Mouse (Mus musculus) MEL (cell line): ENCODE data around the gene Aff1.

Experiments used
- CTCF ChIP-seq, 3 experiments: IDR thresholded peaks in 2 of 3; conservative IDR thresholded peaks in 1 of 3; 2 replicates each; pipeline ENCODE4 v1.5.1; 2011 to 2012; ENCODE audit warnings: low read length in 3 of 3, low read depth in 2 of 3, mild to moderate bottlenecking in 2 of 3, improper control_type of control experiment in 1 of 3, inconsistent platforms in 1 of 3, mixed read lengths in 1 of 3, moderate library complexity in 1 of 3; ENCODE audit not compliant: control insufficient read depth in 1 of 3, insufficient read depth in 1 of 3, poor library complexity in 1 of 3, severe bottlenecking in 1 of 3
- GABPA ChIP-seq: IDR thresholded peaks from 2 replicates; pipeline ENCODE4 v1.6.1; 2012; ENCODE audit warnings: low read depth, mild to moderate bottlenecking, inconsistent platforms, low read length, improper control_type of control experiment, moderate library complexity
- MAFK ChIP-seq: IDR thresholded peaks from 2 replicates; pipeline ENCODE4 v1.6.1; 2011; ENCODE audit warnings: low read depth, mild to moderate bottlenecking, low read length, improper control_type of control experiment, borderline replicate concordance
- SIN3A ChIP-seq: IDR thresholded peaks from 2 replicates; pipeline ENCODE4 v1.6.1; 2012; ENCODE audit warnings: low read length, improper control_type of control experiment, inconsistent platforms

DNA sequence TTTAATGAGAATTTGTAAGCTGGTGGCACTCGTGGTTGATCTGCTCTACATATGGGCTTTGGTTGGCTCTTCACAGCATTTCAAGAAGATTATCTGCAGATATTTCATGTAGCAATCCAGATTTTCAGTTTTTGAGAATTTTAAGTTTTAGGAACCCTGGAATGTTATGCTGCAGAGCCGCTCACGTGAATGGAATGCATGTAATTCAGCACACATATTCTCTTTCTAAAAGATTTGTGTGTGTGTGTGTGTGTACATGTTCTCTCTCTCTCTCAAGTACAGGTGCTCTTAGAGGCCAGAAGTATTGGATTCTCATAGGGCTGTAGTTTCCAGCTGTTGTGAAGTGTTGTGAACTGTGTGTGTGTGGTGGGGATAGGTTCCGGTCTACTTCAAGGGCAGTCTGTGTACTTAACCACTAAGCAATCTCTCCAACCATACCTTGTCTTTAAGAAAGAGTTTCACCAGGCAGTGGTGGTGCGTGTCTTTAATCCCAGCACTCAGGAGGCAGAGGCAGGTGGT, 24.7 kb downstream of the Aff1 start:
- TF ChIP-seq MAFK (no peak), SIN3A (no peak), CTCF (IDR thresholded peaks at IDR 0.05 in 2 of 3, conservative IDR thresholded peaks at IDR 0.05 in 1 of 3; ENCODE audit: control insufficient read depth in 1 of 3, insufficient read depth in 1 of 3, low read depth in 2 of 3, low read length in 3 of 3, poor library complexity in 1 of 3, severe bottlenecking in 1 of 3) (no peak), GABPA (no peak)
